Mouse (Mus musculus): ENCODE measurements around the gene Cdv3. TPM values are rescaled to one million over a fixed set of nuclear protein-coding genes. Genes with fewer than 3 reads are reported as not detected.
A peak's percentile ranks its signal among the peaks of the same experiment; 100 is the strongest.
"Not testable (repeated sequence)": the region's sequence is repeated elsewhere in the genome, so short reads cannot be mapped to it uniquely, and the experiment has no call there.

The Cdv3 gene
- polyA plus RNA-seq, 1 experiment from 2014 or later = 97.1 TPM

- Histone ChIP-seq H3K9ac (peak overlapping the region; percentile 98), H3K27ac (peak overlapping the region; percentile 97), H3K4me3 (replicated peaks) (peak overlapping the region; percentile 93), H3K4me1 (replicated peaks) (peaks cover 15% of the 10 kb centered on the region), H3K4me2 (replicated peaks) (peak overlapping the region; percentile 61), H3K36me3 (0 out of 2 replicates have a peak, but pooled peaks cover 4% of the 10 kb centered on the region), H3K27me3 (replicated peaks) (no peaks in the 10 kb centered on the region), H3K9me3 (no peaks in the 10 kb centered on the region)
- ATAC-seq = peak; percentile 35
- WGBS = 2% methylated on average over 94 of the region's 94 CpGs
Observed at GRCm38 (mm10) chr9:103364601-103365289, 895 bp downstream of the Cdv3 start.

- Histone ChIP-seq H3K4me1 (replicated peaks) (peaks cover 15% of the 10 kb centered on the region), H3K27ac (0 out of 2 replicates have a peak overlapping the region, but pooled peaks have one; percentile 97), H3K4me3 (replicated peaks) (peak overlapping the region; percentile 93), H3K9ac (peak overlapping the region; percentile 98), H3K27me3 (replicated peaks) (no peaks in the 10 kb centered on the region), H3K4me2 (replicated peaks) (peak overlapping the region; percentile 61), H3K9me3 (no peaks in the 10 kb centered on the region), H3K36me3 (peaks cover 10% of the 10 kb centered on the region)
- 1% methylated on average over 21 of the region's 21 CpGs for WGBS
- ATAC-seq = no peak
Observed at GRCm38 (mm10) chr9:103363730-103364417, 1.8 kb downstream of the Cdv3 start.

- Histone ChIP-seq H3K4me2 (replicated peaks) (peak overlapping the region; percentile 61), H3K4me3 (replicated peaks) (peak overlapping the region; percentile 93), H3K4me1 (replicated peaks) (peaks cover 15% of the 10 kb centered on the region), H3K36me3 (peaks cover 15% of the 10 kb centered on the region), H3K27me3 (replicated peaks) (no peaks in the 10 kb centered on the region), H3K9me3 (no peaks in the 10 kb centered on the region), H3K27ac (no peak overlapping the region), H3K9ac (peak overlapping the region; percentile 23; the same call in 1 of the 2 replicates)
- WGBS = 57% methylated on average over 6 of the region's 6 CpGs
- ATAC-seq = no peak
Observed at GRCm38 (mm10) chr9:103363088-103363487, 2.6 kb downstream of the Cdv3 start.

- no peak for ATAC-seq
- WGBS = 62% methylated on average over 2 of the region's 2 CpGs
Observed at GRCm38 (mm10) chr9:103360642-103361041, 5.0 kb downstream of the Cdv3 start.

GRCm38 (mm10) chr9:103358545-103358944, 7.1 kb downstream of the Cdv3 start:
- no peak overlapping the region for H3K9ac ChIP-seq
- 79% methylated on average over 4 of the region's 4 CpGs for WGBS

More at GRCm38 (mm10) chr9:103360642-103361041, 5.0 kb downstream of the Cdv3 start:
- Histone ChIP-seq H3K4me2 (replicated peaks) (no peak overlapping the region), H3K9ac (no peak overlapping the region), H3K27me3 (replicated peaks) (no peaks in the 10 kb centered on the region), H3K36me3 (peaks cover 19% of the 10 kb centered on the region), H3K4me3 (replicated peaks) (no peak overlapping the region), H3K4me1 (replicated peaks) (peaks cover 7% of the 10 kb centered on the region; the same call in 1 of the 2 replicates), H3K9me3 (no peaks in the 10 kb centered on the region), H3K27ac (no peak overlapping the region)

GRCm38 (mm10) chr9:103357893-103358292, 7.7 kb downstream of the Cdv3 start:
- Histone ChIP-seq H3K9ac (no peak overlapping the region), H3K4me2 (replicated peaks) (no peak overlapping the region), H3K27me3 (replicated peaks) (no peaks in the 10 kb centered on the region), H3K9me3 (no peaks in the 10 kb centered on the region), H3K36me3 (peaks cover 19% of the 10 kb centered on the region), H3K4me1 (replicated peaks) (no peaks in the 10 kb centered on the region; the same call in 1 of the 2 replicates), H3K27ac (no peak overlapping the region), H3K4me3 (replicated peaks) (no peak overlapping the region)
- no peak for ATAC-seq

More at GRCm38 (mm10) chr9:103358545-103358944, 7.1 kb downstream of the Cdv3 start:
- Histone ChIP-seq H3K27me3 (replicated peaks) (no peaks in the 10 kb centered on the region), H3K4me3 (replicated peaks) (no peak overlapping the region), H3K4me1 (replicated peaks) (peaks cover 6% of the 10 kb centered on the region; the same call in 1 of the 2 replicates), H3K4me2 (replicated peaks) (no peak overlapping the region), H3K27ac (no peak overlapping the region), H3K9me3 (no peaks in the 10 kb centered on the region), H3K36me3 (peaks cover 19% of the 10 kb centered on the region)
- no peak for ATAC-seq

GRCm38 (mm10) chr9:103353500-103354260, 12.0 kb downstream of the Cdv3 start:
- ATAC-seq; H3K9me3 ChIP-seq; H3K27ac ChIP-seq; H3K27me3 ChIP-seq (replicated peaks); H3K9ac ChIP-seq; H3K4me3 ChIP-seq (replicated peaks); H3K4me2 ChIP-seq (replicated peaks); H3K4me1 ChIP-seq (replicated peaks): not testable (repeated sequence)
- H3K36me3 ChIP-seq = peaks cover 20% of the 10 kb centered on the region
- 76% methylated on average over 7 of the region's 7 CpGs for WGBS

GRCm38 (mm10) chr9:103348791-103349190, 16.8 kb downstream of the Cdv3 start:
- no peak overlapping the region for H3K27ac ChIP-seq
- no peak overlapping the region for H3K4me2 ChIP-seq (replicated peaks)
- H3K4me1 ChIP-seq (replicated peaks) = no peaks in the 10 kb centered on the region
- H3K4me3 ChIP-seq (replicated peaks) = no peak overlapping the region
- no peaks in the 10 kb centered on the region for H3K27me3 ChIP-seq (replicated peaks)
- no peak for ATAC-seq
- H3K9me3 ChIP-seq = no peaks in the 10 kb centered on the region
- H3K36me3 ChIP-seq = peaks cover 15% of the 10 kb centered on the region
- no peak overlapping the region for H3K9ac ChIP-seq

GRCm38 (mm10) chr9:103347996-103348490, 17.6 kb downstream of the Cdv3 start:
- H3K27me3 ChIP-seq (replicated peaks) = no peaks in the 10 kb centered on the region
- ATAC-seq = no peak
- no peaks in the 10 kb centered on the region for H3K4me1 ChIP-seq (replicated peaks)
- H3K9me3 ChIP-seq = no peaks in the 10 kb centered on the region
- H3K9ac ChIP-seq = no peak overlapping the region
- H3K36me3 ChIP-seq = peaks cover 21% of the 10 kb centered on the region
- no peak overlapping the region for H3K4me3 ChIP-seq (replicated peaks)
- WGBS = 61% methylated on average over 1 of the region's 1 CpGs
- H3K27ac ChIP-seq = no peak overlapping the region
- H3K4me2 ChIP-seq (replicated peaks) = no peak overlapping the region

- H3K27ac ChIP-seq = no peak overlapping the region
- no peak overlapping the region for H3K4me2 ChIP-seq (replicated peaks)
- ATAC-seq = no peak
- no peak overlapping the region for H3K9ac ChIP-seq
- H3K4me1 ChIP-seq (replicated peaks) = no peaks in the 10 kb centered on the region
- no peaks in the 10 kb centered on the region for H3K9me3 ChIP-seq
- H3K27me3 ChIP-seq (replicated peaks) = no peaks in the 10 kb centered on the region
- no peak overlapping the region for H3K4me3 ChIP-seq (replicated peaks)
- WGBS = 74% methylated on average over 4 of the region's 4 CpGs
- peaks cover 24% of the 10 kb centered on the region for H3K36me3 ChIP-seq
Observed at GRCm38 (mm10) chr9:103347045-103347444, 18.6 kb downstream of the Cdv3 start.

- no peak overlapping the region for H3K4me2 ChIP-seq (replicated peaks)
- ATAC-seq = no peak
- H3K9ac ChIP-seq = no peak overlapping the region
- peaks cover 49% of the 10 kb centered on the region for H3K36me3 ChIP-seq
- no peak overlapping the region for H3K27ac ChIP-seq
- H3K4me1 ChIP-seq (replicated peaks) = no peaks in the 10 kb centered on the region
- no peaks in the 10 kb centered on the region for H3K9me3 ChIP-seq
- no peak overlapping the region for H3K4me3 ChIP-seq (replicated peaks)
- H3K27me3 ChIP-seq (replicated peaks) = no peaks in the 10 kb centered on the region
Observed at GRCm38 (mm10) chr9:103336912-103337311, 28.7 kb downstream of the Cdv3 start.

- WGBS = 88% methylated on average over 6 of the region's 6 CpGs
Observed at GRCm38 (mm10) chr9:103332663-103333062, 33.0 kb downstream of the Cdv3 start.

More at GRCm38 (mm10) chr9:103332663-103333062, 33.0 kb downstream of the Cdv3 start:
- no peak for ATAC-seq
- Histone ChIP-seq H3K9ac (no peak overlapping the region), H3K4me1 (replicated peaks) (no peaks in the 10 kb centered on the region), H3K4me2 (replicated peaks) (no peak overlapping the region), H3K27me3 (replicated peaks) (no peaks in the 10 kb centered on the region), H3K36me3 (peaks cover 48% of the 10 kb centered on the region), H3K27ac (no peak overlapping the region), H3K9me3 (no peaks in the 10 kb centered on the region), H3K4me3 (replicated peaks) (no peak overlapping the region)
